ENCODE assay signal across 8 mouse cellular contexts in the genomic region with DNA sequence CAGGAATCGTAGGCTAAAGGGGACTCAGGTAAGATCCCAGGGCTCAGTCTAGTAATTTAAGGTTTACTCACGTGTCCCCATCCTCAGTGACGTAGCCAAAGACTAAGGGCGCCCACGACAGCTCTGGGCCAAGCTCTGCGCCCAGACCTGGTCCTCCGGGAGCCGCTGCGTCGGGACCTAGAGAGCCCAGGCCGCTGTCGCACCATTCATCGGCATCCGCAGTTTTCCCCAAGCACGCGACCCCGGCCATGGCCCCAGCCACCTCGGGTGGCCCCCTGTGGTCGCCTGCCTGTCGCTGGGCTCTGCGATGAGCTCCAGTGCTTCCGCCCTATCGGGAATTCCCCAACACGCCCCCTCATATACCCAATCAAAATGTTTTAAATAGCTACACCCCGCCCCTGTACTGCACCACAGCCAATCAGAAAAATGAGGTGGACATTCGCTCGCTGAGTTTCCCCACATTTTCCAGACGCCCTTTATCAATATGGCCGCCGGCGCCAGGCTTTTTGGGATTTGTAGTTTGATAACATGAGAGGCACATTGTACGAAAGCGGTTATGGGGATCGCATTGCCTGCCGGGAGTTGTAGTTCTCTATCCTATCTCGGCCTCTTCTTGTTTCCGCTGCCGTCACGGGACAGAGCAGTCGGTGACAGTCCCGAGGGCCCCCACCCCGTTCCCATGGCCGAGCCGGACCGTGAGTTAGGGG. TPM values are rescaled to one million over a fixed set of nuclear protein-coding genes. Genes with fewer than 3 reads are reported as not detected.
DNase-seq lines count a peak whose midpoint lies in the region; ATAC-seq lines count a peak whose summit lies in the region.

A gene (plus strand): TSS at position 563 of the 707 bp plus-strand sequence.

- H3K4me3 ChIP-seq in hindbrain, embryonic 14.5 days (replicated peaks; ENCODE audit: low read length), result peak within 1 kb of the TSS; percentile 64

- peaks cover 26% of the 10 kb centered on the region for H3K4me1 ChIP-seq in hindbrain, embryonic 14.5 days (replicated peaks; ENCODE audit: control insufficient read depth, insufficient read depth, low read length)

- H3K9ac ChIP-seq in hindbrain, embryonic 14.5 days, result peak within 1 kb of the TSS; percentile 75

- DNase-seq in R1 (ENCODE audit: low read depth, low spot score), result peak; percentile 100
- DNase-seq in cerebellum, postnatal 25 days, result peak; percentile 96
- peak; percentile 96 to 98 for DNase-seq in frontal cortex, postnatal 25 days (ENCODE audit: low spot score in 2 of 2)
- peak; percentile 98 for DNase-seq in hindbrain, embryonic 14.5 days (ENCODE audit: low spot score)
- DNase-seq in layer of hippocampus, postnatal 36 days, result peak; percentile 97 to 98
- peak; percentile 100 for DNase-seq in lung, postnatal 36 days
- peak; percentile 100 for DNase-seq in retina, postnatal 1 day
- DNase-seq in urinary bladder, adult 18-20 months (ENCODE audit: low spot score in 2 of 2), result peak; percentile 86 to 98

- peak within 1 kb of the TSS; percentile 74 for H3K4me2 ChIP-seq in hindbrain, embryonic 14.5 days (replicated peaks)

- peak within 1 kb of the TSS; percentile 15; the same call in 1 of the 2 replicates for H3K27ac ChIP-seq in hindbrain, embryonic 14.5 days

- ATAC-seq in hindbrain, embryonic 14.5 days (ENCODE audit: low FRiP score), result peak; percentile 98

- no peaks in the 10 kb centered on the region for H3K27me3 ChIP-seq in hindbrain, embryonic 14.5 days (ENCODE audit: control insufficient read depth, insufficient read depth, low read length)

- H3K36me3 ChIP-seq in hindbrain, embryonic 14.5 days (replicated peaks; ENCODE audit: control insufficient read depth, insufficient read depth), result peaks cover 20% of the 10 kb centered on the region

- WGBS in hindbrain, embryonic 14.5 days, result under 1% methylated on average over 45 of the region's 45 CpGs

- no peaks in the 10 kb centered on the region for H3K9me3 ChIP-seq in hindbrain, embryonic 14.5 days (ENCODE audit: control insufficient read depth, low read length)

RNA-seq across cellular contexts. Expression of the gene that starts here (rescaled TPM):
- 106 and 113 TPM in 2 replicates for polyA plus RNA-seq in hindbrain, embryonic 14.5 days (2014; fragmentation: Nextera tagmentation; extraction: Ambion mirVana)
- total RNA-seq in layer of hippocampus, postnatal 36 days (2021), result 100 to 1,000 TPM; 156 to 162 TPM

Comparison
In these comparisons a context has a peak if more than half of its experiments do, and no peak if none do; other contexts are left out.
1. Peak in every context shown above with its lines: DNase-seq, ATAC-seq, H3K4me3 ChIP-seq and H3K27ac ChIP-seq.